Mouse (Mus musculus): ENCODE results near the gene Mdm1. TPM values are rescaled to one million over a fixed set of nuclear protein-coding genes. Genes with fewer than 3 reads are reported as not detected.
"Not testable (repeated sequence)": the region's sequence is repeated elsewhere in the genome, so short reads cannot be mapped to it uniquely, and the experiment has no call there.

The Mdm1 gene
- total RNA-seq, 2 experiments from 2014 or later, result 9.5 to 10.5 TPM

DNA sequence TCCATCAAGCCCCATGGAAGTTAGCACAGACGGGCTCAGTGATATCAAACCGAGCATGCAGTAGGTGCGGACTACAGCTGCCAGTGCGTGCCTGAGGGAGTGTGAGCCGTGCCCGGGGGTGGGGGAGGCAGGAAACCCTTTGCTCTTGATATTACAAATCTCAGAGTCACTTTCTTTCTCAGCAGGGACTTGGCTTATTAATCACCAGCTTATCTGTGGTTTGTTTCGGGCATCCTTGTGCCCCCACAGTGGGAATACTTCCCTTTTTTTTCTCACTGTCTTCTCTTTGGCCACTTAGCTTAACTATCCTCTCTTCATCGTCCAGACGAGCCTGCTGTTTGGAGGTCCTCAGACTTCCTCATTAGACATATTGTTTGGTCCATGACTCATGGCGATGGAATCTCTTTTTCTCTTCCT, 37.1 kb downstream of the Mdm1 start:
- TF ChIP-seq CTCF (conservative IDR thresholded peaks at IDR 0.05), result no peak
- no peak overlapping the region for H3K4me3 ChIP-seq
- H3K27ac ChIP-seq, result no peak overlapping the region
- no peak for DNase-seq (ENCODE audit: low spot score in 2 of 2)

DNA sequence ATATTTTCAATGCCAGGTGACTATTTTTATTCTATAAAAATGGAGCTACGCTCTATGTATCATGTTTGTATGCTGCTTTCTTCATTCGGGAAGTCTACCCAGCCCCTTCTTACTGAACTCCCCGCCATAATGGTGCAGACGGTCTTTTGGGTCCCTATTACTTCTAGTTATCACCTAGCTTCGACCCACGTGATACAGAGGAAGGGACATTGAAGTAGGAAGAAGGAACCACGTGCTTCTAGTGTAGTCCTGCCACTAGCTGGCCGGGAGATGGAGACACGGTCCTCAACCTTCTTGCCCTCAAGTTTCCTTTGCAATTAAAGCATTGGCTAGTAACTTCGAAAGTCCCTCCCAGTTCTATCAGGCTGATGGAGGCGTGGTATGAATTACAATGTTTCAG, 37.7 kb downstream of the Mdm1 start:
- DNase-seq (ENCODE audit: low spot score in 2 of 2), result no peak
- Histone ChIP-seq H3K4me3 (no peak overlapping the region), H3K27ac (no peak overlapping the region)
- no peak for TF ChIP-seq CTCF (conservative IDR thresholded peaks at IDR 0.05)

DNA sequence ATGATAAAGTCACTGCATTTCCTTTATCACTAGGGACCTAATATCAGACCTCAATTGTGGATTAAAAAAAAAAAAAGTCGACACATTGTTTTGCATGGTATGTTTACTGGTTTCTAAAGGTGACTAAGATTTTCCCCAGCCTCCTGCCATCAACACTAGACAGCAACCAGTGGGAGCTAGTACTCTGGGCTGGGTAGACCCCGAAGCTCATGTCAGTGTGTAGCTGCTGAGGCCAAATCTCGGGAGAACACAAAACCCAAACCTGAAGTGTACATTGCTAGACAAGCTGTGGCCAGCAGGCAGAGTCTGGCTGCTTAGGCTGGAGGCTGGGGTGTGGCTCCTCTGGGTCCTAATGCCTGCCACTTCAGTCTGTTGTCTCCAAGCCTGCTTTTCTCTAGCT, 53.5 kb downstream of the Mdm1 start:
- DNase-seq (ENCODE audit: low spot score in 2 of 2); H3K27ac ChIP-seq; H3K4me3 ChIP-seq: not testable (repeated sequence)

DNA sequence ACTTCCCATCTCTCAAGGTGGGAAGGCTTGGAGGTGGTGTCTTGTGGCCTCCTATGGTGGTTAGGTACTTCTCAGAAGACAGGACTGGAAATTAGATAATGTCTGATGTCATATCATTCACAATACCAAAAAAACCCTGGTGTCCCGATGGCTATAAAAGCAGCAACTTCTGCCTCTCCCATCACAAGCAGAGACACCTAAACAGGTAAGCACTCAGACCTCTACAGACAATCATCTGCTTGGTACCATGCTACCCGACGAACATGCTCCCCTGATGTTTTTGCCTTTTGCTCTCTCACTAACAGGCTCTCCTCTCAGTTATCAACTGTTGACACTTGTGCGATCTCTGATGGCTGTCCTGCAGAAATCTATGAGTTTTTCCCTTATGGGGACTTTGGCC, 63.0 kb downstream of the Mdm1 start, which contains the start of gene Il22:
Gene Il22, plus strand, starts transcription at position 301 of the 400 bp plus-strand sequence.
- H3K27ac ChIP-seq, result no peak within 1 kb of the TSS
- no peak within 1 kb of the TSS for H3K4me3 ChIP-seq
- DNase-seq (ENCODE audit: low spot score in 2 of 2), result no peak
- TF ChIP-seq CTCF (conservative IDR thresholded peaks at IDR 0.05), result no peak

DNA sequence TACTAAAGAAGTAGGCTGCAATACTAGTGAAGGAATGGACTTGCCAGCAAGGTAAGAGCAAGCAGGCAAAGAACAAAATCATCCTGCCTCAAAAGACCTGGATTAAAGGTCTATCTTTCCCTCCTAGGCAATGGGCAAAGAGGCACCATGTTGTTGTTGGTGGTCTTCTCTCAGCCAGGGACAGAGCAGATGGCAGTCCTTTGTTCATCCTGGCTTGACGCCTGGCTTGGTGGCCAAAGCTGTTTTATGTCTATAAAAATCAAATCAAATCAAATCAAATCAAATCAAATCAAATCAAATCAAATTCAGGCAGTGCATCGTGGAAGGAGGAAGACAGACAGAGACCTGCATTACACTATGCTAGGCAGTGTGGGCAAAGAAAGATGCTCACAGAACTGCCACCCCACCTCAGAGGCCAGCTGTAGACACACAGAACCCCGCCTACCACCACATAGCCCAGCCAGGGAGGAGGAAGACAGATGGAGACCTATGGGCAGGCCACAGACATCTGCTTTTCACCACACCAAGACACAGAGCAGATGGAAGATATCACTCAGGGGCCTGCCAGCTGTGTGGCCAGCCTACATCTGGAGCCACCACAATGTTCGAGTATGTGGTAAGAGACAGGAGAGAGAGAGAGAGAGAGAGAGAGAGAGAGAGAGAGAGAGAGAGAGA, 74.2 kb downstream of the Mdm1 start:
- not testable (repeated sequence) for H3K27ac ChIP-seq; DNase-seq (ENCODE audit: low spot score in 2 of 2); H3K4me3 ChIP-seq

Other genes with a start within 250 kb of the Mdm1 start
- not detected for gene Il22, start 63.1 kb downstream of the Mdm1 start, total RNA-seq (2021)
- gene Gm32717, start 99.0 kb downstream of the Mdm1 start, total RNA-seq (2021), result under 1 TPM; 0.69 to 0.92 TPM
- under 1 TPM; 0.69 to 0.92 TPM for gene Gm32802, start 116.9 kb downstream of the Mdm1 start, total RNA-seq (2021)
- gene Iltifb, start 153.2 kb downstream of the Mdm1 start, total RNA-seq (2021), result not detected
- gene Gm9040, start 185.2 kb downstream of the Mdm1 start, total RNA-seq (2021), result not detected
- not detected for gene Gm9044, start 190.6 kb downstream of the Mdm1 start, total RNA-seq (2021)
- not detected for gene Gm9045, start 196.0 kb downstream of the Mdm1 start, total RNA-seq (2021)
- not detected for gene Gm9046, start 201.4 kb downstream of the Mdm1 start, total RNA-seq (2021)
- not detected for gene Gm9048, start 206.9 kb downstream of the Mdm1 start, total RNA-seq (2021)
- not detected for gene Gm9049, start 212.3 kb downstream of the Mdm1 start, total RNA-seq (2021)